Mouse (Mus musculus): ENCODE measurements around the gene Card14. TPM values are rescaled to one million over a fixed set of nuclear protein-coding genes. Genes with fewer than 3 reads are reported as not detected.
A peak's percentile ranks its signal among the peaks of the same experiment; 100 is the strongest.

The Card14 gene
- polyA plus RNA-seq, 1 experiment from 2014 or later: 1.2 TPM

DNA sequence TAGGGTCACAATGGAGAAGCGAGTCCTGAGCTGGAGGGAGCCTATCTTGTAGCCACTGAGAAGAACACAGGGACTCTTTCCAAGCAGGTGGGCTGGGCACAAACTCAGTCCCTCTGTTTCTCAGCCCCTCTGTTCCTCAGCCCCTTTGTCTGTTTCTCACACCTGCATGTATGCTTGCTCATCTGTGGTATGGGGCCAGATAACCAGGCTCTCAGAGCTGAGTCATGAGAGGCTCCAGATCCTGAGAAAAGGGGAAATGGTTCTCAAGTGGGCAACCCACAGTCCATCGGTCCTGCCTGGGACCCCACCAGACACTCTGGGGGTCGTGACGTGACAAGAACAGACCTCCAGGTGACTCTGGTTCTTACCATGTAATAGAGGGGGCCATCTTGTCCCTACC, 39.6 kb downstream of the Card14 start:
- Histone ChIP-seq H3K9ac (ENCODE audit: low read depth, low read length) (no peak overlapping the region), H3K9me3 (replicated peaks; ENCODE audit: low read length) (no peaks in the 10 kb centered on the region), H3K4me1 (replicated peaks; ENCODE audit: insufficient read depth, low read length) (no peaks in the 10 kb centered on the region), H3K4me3 (replicated peaks; ENCODE audit: low read depth, low read length) (no peak overlapping the region), H3K36me3 (ENCODE audit: insufficient read depth, low read length) (no peaks in the 10 kb centered on the region), H3K27ac (no peak overlapping the region), H3K27me3 (ENCODE audit: insufficient read depth, low read length) (no peaks in the 10 kb centered on the region), H3K4me2 (ENCODE audit: low read length) (no peak overlapping the region)
- no peak for TF ChIP-seq CTCF (IDR thresholded peaks at IDR 0.05; ENCODE audit: low read depth)
- no peak for ATAC-seq (replicated peaks; ENCODE audit: low FRiP score, low read depth)
- WGBS: 83% methylated on average over 4 of the region's 4 CpGs
- no peak for DNase-seq (ENCODE audit: low spot score)

GRCm38 (mm10) chr11:119352113-119352512, 44.5 kb downstream of the Card14 start:
- Histone ChIP-seq H3K9ac (ENCODE audit: low read depth, low read length) (no peak overlapping the region), H3K27me3 (ENCODE audit: insufficient read depth, low read length) (no peaks in the 10 kb centered on the region), H3K27ac (no peak overlapping the region), H3K9me3 (replicated peaks; ENCODE audit: low read length) (no peaks in the 10 kb centered on the region), H3K4me1 (replicated peaks; ENCODE audit: insufficient read depth, low read length) (peaks cover 10% of the 10 kb centered on the region; the same call in 1 of the 2 replicates), H3K36me3 (ENCODE audit: insufficient read depth, low read length) (no peaks in the 10 kb centered on the region), H3K4me3 (replicated peaks; ENCODE audit: low read depth, low read length) (no peak overlapping the region), H3K4me2 (ENCODE audit: low read length) (no peak overlapping the region)
- TF ChIP-seq CTCF (IDR thresholded peaks at IDR 0.05; ENCODE audit: low read depth): no peak
- no peak for DNase-seq (ENCODE audit: low spot score)
- 65% methylated on average over 7 of the region's 7 CpGs for WGBS
- ATAC-seq (replicated peaks; ENCODE audit: low FRiP score, low read depth): no peak

DNA sequence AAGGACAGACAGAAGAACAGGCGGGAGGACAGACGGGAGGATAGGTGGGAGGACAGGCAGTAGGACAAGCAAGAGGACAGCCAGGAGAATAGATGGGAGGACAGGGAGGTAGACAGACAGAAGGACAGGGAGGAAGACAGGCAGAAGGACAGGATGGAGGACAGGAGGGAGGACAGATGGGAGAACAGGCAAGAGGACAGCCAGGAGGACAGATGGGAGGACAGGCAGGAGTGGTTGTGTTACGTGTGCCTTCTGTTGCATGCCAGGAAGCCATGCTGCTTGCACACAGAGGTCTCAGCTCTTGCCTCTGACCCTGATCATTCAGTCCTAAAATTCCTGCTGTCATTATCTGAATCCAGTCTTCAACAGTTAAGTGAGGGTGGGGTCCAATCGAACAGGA, 46.4 kb downstream of the Card14 start:
- TF ChIP-seq CTCF (IDR thresholded peaks at IDR 0.05; ENCODE audit: low read depth): no peak
- 82% methylated on average over 4 of the region's 4 CpGs for WGBS
- no peak for DNase-seq (ENCODE audit: low spot score)
- H3K4me2 ChIP-seq (ENCODE audit: low read length): no peak overlapping the region
- H3K27me3 ChIP-seq (ENCODE audit: insufficient read depth, low read length): no peaks in the 10 kb centered on the region
- no peaks in the 10 kb centered on the region for H3K9me3 ChIP-seq (replicated peaks; ENCODE audit: low read length)
- H3K4me1 ChIP-seq (replicated peaks; ENCODE audit: insufficient read depth, low read length): peaks cover 10% of the 10 kb centered on the region; the same call in 1 of the 2 replicates
- no peak for ATAC-seq (replicated peaks; ENCODE audit: low FRiP score, low read depth)
- no peaks in the 10 kb centered on the region for H3K36me3 ChIP-seq (ENCODE audit: insufficient read depth, low read length)
- no peak overlapping the region for H3K27ac ChIP-seq
- no peak overlapping the region for H3K4me3 ChIP-seq (replicated peaks; ENCODE audit: low read depth, low read length)
- no peak overlapping the region for H3K9ac ChIP-seq (ENCODE audit: low read depth, low read length)

GRCm38 (mm10) chr11:119354798-119355442, 47.4 kb downstream of the Card14 start:
- ATAC-seq (replicated peaks; ENCODE audit: low FRiP score, low read depth): no peak
- 4% methylated on average over 23 of the region's 23 CpGs for WGBS

DNA sequence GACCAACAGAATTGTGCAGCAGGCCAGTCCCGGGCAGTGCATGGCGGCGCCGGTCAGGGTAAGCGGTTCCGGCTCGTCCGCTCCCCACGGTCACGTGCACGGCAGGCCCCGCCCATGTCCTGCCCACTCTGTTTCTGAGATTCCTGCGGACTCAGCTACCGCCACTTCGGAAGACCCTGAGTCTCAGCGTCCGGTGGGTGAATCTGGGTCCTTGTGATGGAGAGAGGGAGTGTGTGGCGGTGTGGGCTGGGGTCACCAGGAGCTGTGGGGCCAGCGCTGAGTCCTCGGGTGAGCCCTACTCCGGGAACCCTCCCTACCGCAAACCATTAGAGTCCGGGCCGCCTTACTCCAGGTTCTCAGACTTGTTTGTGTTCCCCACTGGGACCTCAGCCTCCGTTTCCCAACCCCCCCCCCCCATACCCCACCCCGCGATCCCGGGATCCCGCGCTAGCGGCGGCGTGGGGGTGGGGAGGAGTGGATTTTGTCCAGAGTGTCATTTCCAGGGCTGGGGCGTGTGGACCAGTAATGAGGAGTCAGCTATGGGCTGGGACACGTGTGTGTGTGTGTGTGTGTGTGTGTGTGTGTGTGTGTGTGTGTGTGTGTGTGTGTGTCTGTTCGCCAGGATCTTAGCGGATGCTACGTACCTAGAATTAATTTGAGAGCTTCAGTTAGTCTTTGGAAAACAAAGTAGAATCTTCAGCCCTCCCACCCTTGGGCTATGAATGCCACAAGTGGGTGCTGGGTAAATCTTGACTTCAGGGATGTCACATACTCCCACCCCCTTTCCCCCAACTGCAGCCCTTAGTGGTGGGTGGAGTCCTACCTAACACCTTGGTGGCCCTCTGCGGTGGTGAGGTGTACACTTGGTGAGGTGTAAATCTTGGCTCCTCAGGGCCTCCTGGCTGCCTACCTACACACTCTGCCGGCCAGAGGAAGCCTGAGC, 48.1 kb downstream of the Card14 start, which contains the start of the genes Sgsh and Slc26a11:
Gene Sgsh, minus strand, starts transcription at position 94 of the 943 bp plus-strand sequence.
Gene Slc26a11, plus strand, starts transcription at position 115 of the 943 bp plus-strand sequence.
- ATAC-seq (replicated peaks; ENCODE audit: low FRiP score, low read depth): peak; percentile 92

More at GRCm38 (mm10) chr11:119354798-119355442, 47.4 kb downstream of the Card14 start:
- H3K4me1 ChIP-seq (replicated peaks; ENCODE audit: insufficient read depth, low read length): peaks cover 10% of the 10 kb centered on the region; the same call in 1 of the 2 replicates
- peak; percentile 34 for DNase-seq (ENCODE audit: low spot score)
- no peaks in the 10 kb centered on the region for H3K36me3 ChIP-seq (ENCODE audit: insufficient read depth, low read length)
- peak overlapping the region; percentile 78 for H3K9ac ChIP-seq (ENCODE audit: low read depth, low read length)
- H3K4me2 ChIP-seq (ENCODE audit: low read length): peak overlapping the region; percentile 97
- no peaks in the 10 kb centered on the region for H3K27me3 ChIP-seq (ENCODE audit: insufficient read depth, low read length)
- H3K4me3 ChIP-seq (replicated peaks; ENCODE audit: low read depth, low read length): peak overlapping the region; percentile 72
- H3K27ac ChIP-seq: peak overlapping the region; percentile 79
- TF ChIP-seq CTCF (IDR thresholded peaks at IDR 0.05; ENCODE audit: low read depth): no peak
- no peaks in the 10 kb centered on the region for H3K9me3 ChIP-seq (replicated peaks; ENCODE audit: low read length)

DNA sequence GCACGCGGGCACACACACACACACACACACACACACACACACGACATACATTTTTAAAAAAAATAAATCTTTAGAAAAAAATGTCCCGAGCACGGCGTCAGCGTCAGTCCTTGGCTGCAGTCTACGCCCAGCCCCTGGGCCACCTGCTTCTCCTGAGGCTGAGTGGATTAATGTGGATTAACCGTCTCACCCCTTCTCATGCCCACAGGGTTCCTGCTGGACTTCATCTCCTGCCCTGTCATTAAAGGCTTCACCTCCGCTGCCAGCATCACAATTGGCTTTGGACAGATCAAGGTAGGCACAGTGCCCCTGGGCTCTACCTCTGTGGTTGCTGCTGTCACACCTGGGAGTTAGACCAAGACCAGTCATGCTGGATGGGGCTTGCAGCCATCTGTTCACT, 51.5 kb downstream of the Card14 start:
- WGBS: 94% methylated on average over 10 of the region's 10 CpGs
- 0 out of 2 replicates have a peak, but pooled peaks cover 5% of the 10 kb centered on the region for H3K36me3 ChIP-seq (ENCODE audit: insufficient read depth, low read length)
- no peaks in the 10 kb centered on the region for H3K27me3 ChIP-seq (ENCODE audit: insufficient read depth, low read length)
- no peak overlapping the region for H3K9ac ChIP-seq (ENCODE audit: low read depth, low read length)
- DNase-seq (ENCODE audit: low spot score) (no peak), ATAC-seq (replicated peaks; ENCODE audit: low FRiP score, low read depth) (no peak)
- no peaks in the 10 kb centered on the region for H3K9me3 ChIP-seq (replicated peaks; ENCODE audit: low read length)
- TF ChIP-seq CTCF (IDR thresholded peaks at IDR 0.05; ENCODE audit: low read depth): no peak
- H3K4me2 ChIP-seq (ENCODE audit: low read length): no peak overlapping the region
- H3K4me1 ChIP-seq (replicated peaks; ENCODE audit: insufficient read depth, low read length): peaks cover 10% of the 10 kb centered on the region; the same call in 1 of the 2 replicates
- H3K27ac ChIP-seq: no peak overlapping the region
- no peak overlapping the region for H3K4me3 ChIP-seq (replicated peaks; ENCODE audit: low read depth, low read length)

More for the DNA sequence above, 48.1 kb downstream of the Card14 start, which contains the start of the genes Sgsh and Slc26a11:
- Histone ChIP-seq H3K27me3 (ENCODE audit: insufficient read depth, low read length) (no peaks in the 10 kb centered on the region), H3K9me3 (replicated peaks; ENCODE audit: low read length) (no peaks in the 10 kb centered on the region), H3K4me3 (replicated peaks; ENCODE audit: low read depth, low read length) (peak within 1 kb of the TSS; percentile 72), H3K36me3 (ENCODE audit: insufficient read depth, low read length) (no peaks in the 10 kb centered on the region), H3K4me1 (replicated peaks; ENCODE audit: insufficient read depth, low read length) (peaks cover 10% of the 10 kb centered on the region; the same call in 1 of the 2 replicates), H3K27ac (peak within 1 kb of the TSS; percentile 79), H3K4me2 (ENCODE audit: low read length) (peak within 1 kb of the TSS; percentile 97), H3K9ac (ENCODE audit: low read depth, low read length) (peak within 1 kb of the TSS; percentile 78)
- DNase-seq (ENCODE audit: low spot score): peak; percentile 93
- WGBS: under 1% methylated on average over 37 of the region's 40 CpGs
- TF ChIP-seq CTCF (IDR thresholded peaks at IDR 0.05; ENCODE audit: low read depth): no peak

Measured in kidney, postnatal 0 days (tissue).